Mouse (Mus musculus) heart, adult 2 months (tissue): ENCODE results near the gene Rreb1.

Experiments
- CTCF ChIP-seq: fragments of 200-600 bp; IDR thresholded peaks from 2 replicates; pipeline ENCODE4 v1.8.1; 2022; ENCODE audit warnings: antibody characterized with exemption, mild to moderate bottlenecking, moderate library complexity
- EP300 ChIP-seq: fragments of 200-500 bp; IDR thresholded peaks from 2 replicates; pipeline ENCODE4 v1.6.1; 2011; ENCODE audit warnings: low read depth, low read length, control low read depth; ENCODE audit not compliant: insufficient read depth

DNA sequence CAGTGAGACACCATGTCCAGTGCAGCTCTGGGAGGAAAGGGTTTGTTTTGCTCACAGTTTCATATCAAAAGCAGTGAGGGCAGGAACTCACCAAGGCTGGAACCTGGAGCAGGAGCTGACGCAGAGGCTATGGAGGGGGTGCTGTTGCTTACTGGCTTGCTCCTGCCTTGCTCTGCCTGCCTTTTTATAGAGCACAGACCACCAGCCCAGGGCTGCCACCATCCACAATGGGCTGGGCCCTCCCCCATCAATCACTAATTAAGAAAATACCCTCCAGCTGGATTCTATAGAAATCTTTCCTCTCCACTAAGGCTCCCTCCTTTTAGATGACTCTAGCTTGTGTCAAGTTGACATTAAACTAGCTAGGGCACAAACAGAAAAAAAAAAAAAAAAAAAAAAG, 8.4 kb upstream of the Rreb1 start:
- TF ChIP-seq EP300 (no peak), CTCF (no peak)
